Mouse (Mus musculus): ENCODE measurements around the gene Smpd3.
A peak's percentile ranks its signal among the peaks of the same experiment; 100 is the strongest.

Gene Smpd3

DNA sequence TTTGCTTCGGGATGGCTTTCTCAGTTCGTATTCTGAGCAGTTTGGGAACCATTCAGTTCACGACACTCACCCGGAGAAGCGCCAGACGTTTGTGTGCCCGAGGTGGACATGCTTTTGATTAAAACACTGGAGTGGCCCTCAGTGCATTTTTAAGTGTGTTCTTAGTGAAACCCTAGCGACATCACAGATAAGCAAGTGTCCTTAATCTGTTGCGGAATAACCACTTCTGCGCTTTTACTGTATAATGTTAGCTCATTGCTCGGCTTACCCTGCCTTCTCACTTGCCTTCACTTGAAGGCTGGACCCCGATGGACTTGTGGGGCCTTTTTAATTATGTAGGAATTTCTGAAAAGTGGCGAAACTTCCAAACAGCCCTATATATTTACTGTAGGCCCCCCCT, 126.4 kb downstream of the Smpd3 start:
- no peak for DNase-seq

DNA sequence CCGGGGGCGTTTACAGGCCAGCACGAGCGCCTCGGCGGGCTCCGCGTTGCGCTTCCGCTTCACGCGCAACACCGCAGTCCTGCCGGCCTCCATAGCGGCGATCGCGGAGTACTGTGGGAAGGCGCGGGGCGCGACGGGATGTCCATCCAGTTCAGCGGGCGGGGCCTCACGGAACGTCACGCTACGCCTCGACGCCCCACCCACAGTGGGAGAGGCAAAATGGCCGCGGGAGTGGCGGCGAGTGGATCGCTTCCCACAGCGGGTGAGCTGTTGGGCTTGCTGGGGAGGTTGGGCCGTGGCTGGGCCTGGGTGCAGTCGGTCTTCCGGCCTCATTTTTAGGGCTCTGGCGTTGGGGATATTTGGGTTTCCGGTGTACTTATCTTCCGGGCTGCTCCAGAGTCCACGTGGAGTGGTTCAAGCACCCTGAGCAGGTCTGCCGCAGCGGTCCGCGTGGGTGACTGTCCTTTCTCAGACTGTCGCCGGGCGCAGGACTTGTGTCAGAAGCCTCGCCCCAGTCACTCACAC, 126.9 kb downstream of the Smpd3 start, which contains the start of the genes Slc7a6os and Prmt7:
Slc7a6os (minus strand) TSS at position 115 of the 525 bp plus-strand sequence.
Prmt7 (plus strand) TSS at position 116 of the 525 bp plus-strand sequence.
- DNase-seq = peak; percentile 93 to 94

DNA sequence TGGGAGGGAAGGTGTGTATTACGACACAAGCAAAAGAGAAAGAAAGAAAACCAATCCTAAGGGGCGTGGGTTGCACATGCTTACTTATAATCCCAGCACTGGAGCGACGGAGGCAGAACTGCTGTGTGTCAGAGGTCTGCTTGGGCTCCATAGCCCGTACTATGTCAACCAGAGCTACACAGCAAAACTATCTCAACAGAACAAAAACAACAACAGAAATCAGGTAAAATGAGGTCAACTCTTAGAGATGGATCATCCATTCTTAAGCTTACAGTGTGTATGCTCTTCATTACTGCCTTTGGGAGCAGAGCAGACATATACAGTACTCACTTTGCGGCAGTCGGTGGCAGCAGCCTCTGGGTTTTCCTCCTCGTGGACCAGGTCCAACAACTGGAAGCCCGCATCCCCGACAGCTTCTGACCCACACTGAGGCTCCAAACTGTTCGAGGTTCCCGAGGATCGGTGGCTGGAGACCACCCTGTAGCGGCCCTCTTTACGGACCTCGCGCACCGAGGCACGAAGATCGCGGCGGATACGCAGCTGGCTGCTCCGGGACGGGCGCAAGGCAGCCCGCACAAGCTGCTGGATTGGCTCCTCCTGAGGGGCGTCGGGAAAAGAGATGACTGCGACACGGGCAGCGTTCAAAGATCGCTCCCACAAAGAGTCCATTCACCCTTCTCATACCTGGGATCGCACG, 127.6 kb downstream of the Smpd3 start:
- no peak for DNase-seq

Data from thymus, postnatal 36 days (tissue).